In genomic region chr2:180726658-180727442, GRCm38 (mm10) we compare ENCODE assay signal across 10 mouse cellular contexts. TPM values are rescaled to one million over a fixed set of nuclear protein-coding genes. Genes with fewer than 3 reads are reported as not detected.
A peak's percentile ranks its signal among the peaks of the same experiment; 100 is the strongest.
DNase-seq lines count a peak whose midpoint lies in the region; ATAC-seq and TF ChIP-seq lines count a peak whose summit lies in the region.
"Had no signal": no experiment of that assay in that cellular context is flagged by ENCODE, and none has a peak within 500 bp of the region (broad histone marks: within the 10 kb centered on the region; RNA-seq: fewer than 3 reads in every experiment).

No protein-coding gene starts in this region.

- dilution Hi-C loops in CH12.LX (cut with MboI; ENCODE audit: extremely low pct_ligation_motif_present, extremely low pct_unique_long_range_greater_than_20kb, low sequenced_read_pairs): no loop called here

- WGBS in liver, embryonic 12.5 days (ENCODE audit: insufficient replicate concordance): 22% methylated on average over 6 of the region's 6 CpGs

- DNase-seq in A20 (ENCODE audit: low read depth, low spot score) (peak; percentile 69), CH12.LX (ENCODE audit: extremely low read depth) (peak; percentile 82)
- DNase-seq in cerebellum, postnatal 4 days (ENCODE audit: low spot score in 2 of 2): no peak
- no peak for DNase-seq in left cerebral cortex, postnatal 36 days (ENCODE audit: low spot score in 2 of 2)
- no peak for DNase-seq in ovary, postnatal 36 days (ENCODE audit: low spot score)

- H3K27ac ChIP-seq in CH12.LX (ENCODE audit: insufficient read depth, low read depth): peak overlapping the region; percentile 15
- peak overlapping the region; percentile 55; the same call in 1 of the 2 replicates for H3K27ac ChIP-seq in liver, embryonic 12.5 days
- H3K27ac ChIP-seq: embryonic facial prominence, embryonic 15.5 days had no signal

- intact Hi-C loops in left cerebral cortex, postnatal 36 days (cut with DNase I): loop anchor here (5.0 kb wide), 1 partner anchor 50 kb away; no protein-coding TSS in a partner anchor

- no peak for TF ChIP-seq EP300 in CH12.LX (IDR thresholded peaks at IDR 0.05; ENCODE audit: low read length)

- H3K4me3 ChIP-seq in CH12.LX (replicated peaks in 1 of 3; ENCODE audit: low read depth in 2 of 3, low read length in 2 of 3, poor library complexity in 1 of 3): peak overlapping the region; percentile 61 to 84 (median 62)
- no peak overlapping the region for H3K4me3 ChIP-seq in liver, embryonic 12.5 days
- H3K4me3 ChIP-seq: embryonic facial prominence, embryonic 15.5 days had no signal

- peaks cover 16 to 48% of the 10 kb centered on the region in 2 experiments for H3K4me1 ChIP-seq in CH12.LX (ENCODE audit: control insufficient read depth in 1 of 2, insufficient read depth in 2 of 2)
- peaks cover 62% of the 10 kb centered on the region for H3K4me1 ChIP-seq in liver, embryonic 12.5 days

- H3K4me2 ChIP-seq in CH12.LX (ENCODE audit: insufficient read depth, low read depth, poor library complexity, severe bottlenecking): peak overlapping the region; percentile 74
- H3K4me2 ChIP-seq in liver, embryonic 12.5 days: peak overlapping the region; percentile 64
- H3K4me2 ChIP-seq: embryonic facial prominence, embryonic 15.5 days had no signal

- no peaks in the 10 kb centered on the region for H3K27me3 ChIP-seq in CH12.LX (replicated peaks)
- no peaks in the 10 kb centered on the region for H3K27me3 ChIP-seq in liver, embryonic 12.5 days (replicated peaks)
- H3K27me3 ChIP-seq: embryonic facial prominence, embryonic 15.5 days had no signal

- in situ Hi-C loops in CH12.LX (cut with MboI; ENCODE audit: low pct_ligation_motif_present, low pct_unique_long_range_greater_than_20kb, low sequenced_read_pairs): no loop called here

- peak overlapping the region; percentile 58 for H3K9ac ChIP-seq in CH12.LX (ENCODE audit: insufficient read depth, low read depth)
- H3K9ac ChIP-seq in liver, embryonic 12.5 days: peak overlapping the region; percentile 3; the same call in 1 of the 2 replicates
- H3K9ac ChIP-seq: embryonic facial prominence, embryonic 15.5 days had no signal

- 0 out of 2 replicates have a peak, but pooled peaks have one; percentile 16 for ATAC-seq in liver, embryonic 12.5 days
- ATAC-seq in neutrophil, adult 5-6 weeks (ENCODE audit: extremely low read depth, insufficient number of reproducible peaks, low FRiP score, poor library complexity, severe bottlenecking): peak; percentile 68

- peaks cover 7% of the 10 kb centered on the region for H3K79me2 ChIP-seq in CH12.LX (replicated peaks; ENCODE audit: control insufficient read depth, extremely low read depth, insufficient read depth, poor library complexity, severe bottlenecking)

- peak; percentile 81 for TF ChIP-seq POLR2A in CH12.LX (IDR thresholded peaks at IDR 0.05; ENCODE audit: low read depth, low read length)

- TF ChIP-seq RAD21 in CH12.LX (IDR thresholded peaks at IDR 0.05; ENCODE audit: low read depth, low read length): no peak

- no peak for TF ChIP-seq CTCF in CH12.LX (conservative IDR thresholded peaks at IDR 0.05 in 1 of 2, IDR thresholded peaks at IDR 0.05 in 1 of 2; ENCODE audit: low read depth in 2 of 2, low read length in 2 of 2)

- peaks cover 11 to 53% of the 10 kb centered on the region in 2 experiments for H3K36me3 ChIP-seq in CH12.LX (replicated peaks in 1 of 2; ENCODE audit: control insufficient read depth in 1 of 2, insufficient read depth in 1 of 2, low read length in 1 of 2)
- peaks cover 26% of the 10 kb centered on the region for H3K36me3 ChIP-seq in liver, embryonic 12.5 days

- H3K9me3 ChIP-seq in CH12.LX (replicated peaks; ENCODE audit: low read length): no peaks in the 10 kb centered on the region
- no peaks in the 10 kb centered on the region for H3K9me3 ChIP-seq in liver, embryonic 12.5 days (replicated peaks)
- H3K9me3 ChIP-seq: embryonic facial prominence, embryonic 15.5 days had no signal

TF ChIP-seq in CH12.LX, 34 proteins besides CTCF, POLR2A, EP300 and RAD21:
- TF ChIP-seq BHLHE40 (IDR thresholded peaks at IDR 0.05; ENCODE audit: low read depth, low read length): peak; percentile 86
- TF ChIP-seq MAZ (IDR thresholded peaks at IDR 0.05; ENCODE audit: low read depth, low read length): 0 out of 2 replicates have a peak, but pooled peaks have one; percentile 27
- TF ChIP-seq NRF1 (IDR thresholded peaks at IDR 0.05; ENCODE audit: low read depth, low read length): peak; percentile 70
- no peak for TF ChIP-seq ZKSCAN1 (IDR thresholded peaks at IDR 0.05; ENCODE audit: borderline replicate concordance, low read depth, low read length)
- peak; percentile 69 for TF ChIP-seq TBP (conservative IDR thresholded peaks at IDR 0.05; ENCODE audit: low read depth, low read length)
- no peak for TF ChIP-seq CHD2 (IDR thresholded peaks at IDR 0.05; ENCODE audit: low read length)
- TF ChIP-seq MEF2A (IDR thresholded peaks at IDR 0.05; ENCODE audit: borderline replicate concordance, low read depth, low read length): peak; percentile 47; the same call in 1 of the 2 replicates
- TF ChIP-seq POLR2AphosphoS2 (IDR thresholded peaks at IDR 0.05; ENCODE audit: low read depth, low read length): peak; percentile 32; the same call in 1 of the 2 replicates
- peak; percentile 97 for TF ChIP-seq MYC (IDR thresholded peaks at IDR 0.05; ENCODE audit: low read depth, low read length)
- no peak for TF ChIP-seq KAT2A (IDR thresholded peaks at IDR 0.05; ENCODE audit: insufficient replicate concordance, low read length)
- TF ChIP-seq SMC3 (IDR thresholded peaks at IDR 0.05; ENCODE audit: low read depth, low read length): no peak
- peak; percentile 89 for TF ChIP-seq NELFE (IDR thresholded peaks at IDR 0.05; ENCODE audit: low read depth, low read length)
- TF ChIP-seq USF2 (conservative IDR thresholded peaks at IDR 0.05; ENCODE audit: low read depth, low read length): peak; percentile 91
- TF ChIP-seq HCFC1 (IDR thresholded peaks at IDR 0.05; ENCODE audit: low read depth, low read length): peak; percentile 65
- peak; percentile 72 for TF ChIP-seq TCF12 (IDR thresholded peaks at IDR 0.05; ENCODE audit: low read depth, low read length)
- TF ChIP-seq JUND (conservative IDR thresholded peaks at IDR 0.05; ENCODE audit: low read depth, low read length): no peak
- peak; percentile 90 for TF ChIP-seq MXI1 (IDR thresholded peaks at IDR 0.05; ENCODE audit: low read depth, low read length)
- TF ChIP-seq ETS1 (conservative IDR thresholded peaks at IDR 0.05; ENCODE audit: low read depth, low read length): peak; percentile 31; the same call in 1 of the 2 replicates
- TF ChIP-seq USF1 (IDR thresholded peaks at IDR 0.05; ENCODE audit: low read depth, low read length): peak; percentile 94
- TF ChIP-seq ELF1 (IDR thresholded peaks at IDR 0.05; ENCODE audit: low read depth, low read length): peak; percentile 82
- TF ChIP-seq SIN3A (IDR thresholded peaks at IDR 0.05; ENCODE audit: low read length): peak; percentile 56; the same call in 1 of the 2 replicates
- peak; percentile 99 for TF ChIP-seq MAX (IDR thresholded peaks at IDR 0.05; ENCODE audit: low read length)
- TF ChIP-seq ZNF384 (IDR thresholded peaks at IDR 0.05; ENCODE audit: low read depth, low read length): no peak

RNA-seq across cellular contexts. Expression of gene Slc17a9, which starts 1.8 kb away (rescaled TPM):
- total RNA-seq in CH12.LX (2012; rRNA removed) (13.4 and 16.2 TPM in 2 replicates), CH12.LX (2014; rRNA removed) (6.5 and 7.2 TPM in 2 replicates)
- 23.7 and 26.0 TPM in 2 replicates for polyA plus RNA-seq in CH12.LX (2012; ENCODE audit: insufficient read length, low read depth)
- polyA plus RNA-seq in liver, embryonic 12.5 days (2016; fragmentation: Nextera tagmentation; extraction: Ambion mirVana): 4.3 and 4.9 TPM in 2 replicates
- total RNA-seq in neutrophil, adult 5-6 weeks (2017): 10.2 and 12.1 TPM in 2 replicates
- under 1 TPM; 0.27 to 0.39 TPM for total RNA-seq in left cerebral cortex, postnatal 36 days (2021)

RNA-seq across cellular contexts. Expression of gene Gid8, which starts 16.9 kb away (rescaled TPM):
- total RNA-seq in CH12.LX (2012; rRNA removed) (15.6 and 21.7 TPM in 2 replicates), CH12.LX (2014; rRNA removed) (32.1 and 32.5 TPM in 2 replicates)
- 44.1 and 45.4 TPM in 2 replicates for polyA plus RNA-seq in CH12.LX (2012; ENCODE audit: insufficient read length, low read depth)
- polyA plus RNA-seq in liver, embryonic 12.5 days (2016; fragmentation: Nextera tagmentation; extraction: Ambion mirVana): 102 and 111 TPM in 2 replicates
- 66.9 and 77.9 TPM in 2 replicates for total RNA-seq in neutrophil, adult 5-6 weeks (2017)
- total RNA-seq in left cerebral cortex, postnatal 36 days (2021): 10 to 100 TPM; 63.1 to 63.3 TPM

RNA-seq across cellular contexts. Expression of gene Dido1, which starts 17.1 kb away (rescaled TPM):
- total RNA-seq in CH12.LX (2012; rRNA removed): 24.9 and 30.0 TPM in 2 replicates
- 15.5 and 16.4 TPM in 2 replicates for total RNA-seq in CH12.LX (2014; rRNA removed)
- 25.0 and 25.8 TPM in 2 replicates for polyA plus RNA-seq in CH12.LX (2012; ENCODE audit: insufficient read length, low read depth)
- polyA plus RNA-seq in liver, embryonic 12.5 days (2016; fragmentation: Nextera tagmentation; extraction: Ambion mirVana): 20.6 and 21.5 TPM in 2 replicates
- total RNA-seq in neutrophil, adult 5-6 weeks (2017): 102 and 114 TPM in 2 replicates
- 10 to 100 TPM; 51.2 to 62.8 TPM for total RNA-seq in left cerebral cortex, postnatal 36 days (2021)

RNA-seq across cellular contexts. Expression of gene Bhlhe23, which starts 49.9 kb away (rescaled TPM):
- total RNA-seq in CH12.LX (2012; rRNA removed) (not detected in 2 replicates), CH12.LX (2014; rRNA removed) (not detected in 2 replicates)
- not detected in 2 replicates for polyA plus RNA-seq in CH12.LX (2012; ENCODE audit: insufficient read length, low read depth)
- polyA plus RNA-seq in liver, embryonic 12.5 days (2016; fragmentation: Nextera tagmentation; extraction: Ambion mirVana): not detected in 2 replicates
- not detected in 2 replicates for total RNA-seq in neutrophil, adult 5-6 weeks (2017)
- under 1 TPM in 1 of 2 experiments, not detected in 1; 0.17 TPM for total RNA-seq in left cerebral cortex, postnatal 36 days (2021)
- total RNA-seq: layer of hippocampus, adult 8-10 months had no signal
- polyA plus RNA-seq: embryonic facial prominence, embryonic 15.5 days; heart, embryonic 14.5 days had no signal

Comparison
In these comparisons a context has a peak if more than half of its experiments do, and no peak if none do; other contexts are left out.
1. DNase-seq: peak in A20 (single experiment) and CH12.LX (single experiment); none in cerebellum, postnatal 4 days (0 of 2), left cerebral cortex, postnatal 36 days (0 of 2) and ovary, postnatal 36 days (single experiment).